ENCODE assay signal across 32 mouse cellular contexts in the genomic region with DNA sequence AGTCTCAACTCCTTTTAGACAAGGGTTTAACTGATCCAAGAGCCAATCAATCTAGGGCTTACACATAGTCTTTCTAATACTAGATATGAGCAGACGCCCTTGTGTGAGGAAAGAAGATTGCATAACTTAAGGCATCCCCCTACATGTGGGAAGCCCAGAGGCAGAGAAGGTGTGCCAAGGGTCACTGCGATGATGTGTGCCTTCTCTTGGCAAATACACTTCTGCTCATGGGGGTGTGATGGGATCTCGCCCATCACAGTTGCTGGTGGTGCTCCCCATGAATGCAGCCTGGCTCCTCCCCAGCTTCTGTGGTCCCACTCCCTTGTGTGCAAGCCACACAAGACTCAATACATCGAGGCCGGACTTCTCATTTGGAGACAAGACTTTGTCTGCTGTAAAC. TPM values are rescaled to one million over a fixed set of nuclear protein-coding genes. Genes with fewer than 3 reads are reported as not detected.
"Had no signal": no experiment of that assay in that cellular context is flagged by ENCODE, and none has a peak within 500 bp of the region (broad histone marks: within the 10 kb centered on the region; RNA-seq: fewer than 3 reads in every experiment).

No protein-coding gene starts in this region.

- H3K4me1 ChIP-seq: liver, embryonic 12.5 days; liver, embryonic 13.5 days; liver, embryonic 15.5 days; midbrain, embryonic 10.5 days; midbrain, embryonic 12.5 days; midbrain, embryonic 13.5 days had no signal

- H3K27me3 ChIP-seq: liver, embryonic 13.5 days; lung, embryonic 15.5 days; midbrain, embryonic 15.5 days had no signal

- H3K4me2 ChIP-seq: limb, embryonic 12.5 days; limb, embryonic 13.5 days; limb, embryonic 15.5 days; liver, embryonic 11.5 days; liver, embryonic 12.5 days; liver, embryonic 13.5 days; liver, embryonic 15.5 days; lung, embryonic 14.5 days; lung, embryonic 15.5 days; midbrain, embryonic 11.5 days; midbrain, embryonic 12.5 days; midbrain, embryonic 13.5 days; midbrain, embryonic 15.5 days had no signal

- H3K36me3 ChIP-seq: limb, embryonic 10.5 days; limb, embryonic 12.5 days; limb, embryonic 13.5 days; limb, embryonic 15.5 days; liver, embryonic 12.5 days; liver, embryonic 13.5 days; liver, embryonic 15.5 days; lung, embryonic 15.5 days; midbrain, embryonic 10.5 days; midbrain, embryonic 12.5 days; midbrain, embryonic 13.5 days; midbrain, embryonic 15.5 days had no signal

- H3K9ac ChIP-seq: limb, embryonic 12.5 days; limb, embryonic 13.5 days; limb, embryonic 15.5 days; liver, embryonic 12.5 days; liver, embryonic 13.5 days; liver, embryonic 14.5 days; liver, embryonic 15.5 days; liver, postnatal 0 days; lung, embryonic 14.5 days; lung, embryonic 15.5 days; midbrain, embryonic 12.5 days; midbrain, embryonic 13.5 days; midbrain, embryonic 15.5 days had no signal

- DNase-seq: left cerebral cortex, postnatal 4 days; liver; liver, embryonic 13.5 days; liver, postnatal 0 days; lung, adult 18-20 months; lung, adult 2 months; lung, embryonic 14.5 days; lung, postnatal 10 days; lung, postnatal 14 days; lung, postnatal 36 days; lung, postnatal 4 days; midbrain, embryonic 14.5 days had no signal

- ATAC-seq: liver, embryonic 12.5 days; liver, postnatal 0 days; lung, postnatal 0 days; midbrain, embryonic 13.5 days; midbrain, embryonic 15.5 days; midbrain, embryonic 16.5 days had no signal

- H3K27ac ChIP-seq: limb, embryonic 10.5 days; limb, embryonic 12.5 days; limb, embryonic 13.5 days; limb, embryonic 15.5 days; liver, embryonic 12.5 days; liver, embryonic 13.5 days; liver, embryonic 14.5 days; liver, embryonic 15.5 days; lung, embryonic 15.5 days; macrophage; midbrain, embryonic 10.5 days; midbrain, embryonic 12.5 days; midbrain, embryonic 13.5 days; midbrain, embryonic 15.5 days had no signal

- H3K4me3 ChIP-seq: limb, embryonic 10.5 days; limb, embryonic 12.5 days; limb, embryonic 13.5 days; limb, embryonic 15.5 days; liver, embryonic 12.5 days; liver, embryonic 13.5 days; liver, embryonic 15.5 days; lung, embryonic 15.5 days; megakaryocyte, embryonic 14.5 days; midbrain, embryonic 10.5 days; midbrain, embryonic 12.5 days; midbrain, embryonic 13.5 days; midbrain, embryonic 15.5 days; myocyte had no signal

- H3K9me3 ChIP-seq: limb, embryonic 10.5 days; limb, embryonic 12.5 days; limb, embryonic 13.5 days; limb, embryonic 15.5 days; liver, embryonic 12.5 days; liver, embryonic 13.5 days; liver, embryonic 15.5 days; lung, embryonic 15.5 days; megakaryocyte, embryonic 14.5 days; midbrain, embryonic 10.5 days; midbrain, embryonic 12.5 days; midbrain, embryonic 13.5 days; midbrain, embryonic 15.5 days had no signal

RNA-seq across cellular contexts. Expression of gene Myzap, which starts 47.3 kb away (rescaled TPM):
- total RNA-seq: megakaryocyte-erythroid progenitor cell, adult 5-6 weeks had no signal
- polyA plus RNA-seq: macrophage had no signal
